Mouse (Mus musculus): ENCODE measurements around the gene Mrps15. TPM values are rescaled to one million over a fixed set of nuclear protein-coding genes. Genes with fewer than 3 reads are reported as not detected.

The Mrps15 gene
- 122 and 130 TPM in 2 replicates for polyA plus RNA-seq (2015; fragmentation: Nextera tagmentation; extraction: Ambion mirVana)

- Histone ChIP-seq H3K4me2 (replicated peaks) (peak within 1 kb of the TSS; percentile 80), H3K27me3 (no peaks in the 10 kb centered on the region), H3K27ac (peak within 1 kb of the TSS; percentile 80), H3K4me3 (replicated peaks) (peak within 1 kb of the TSS; percentile 95), H3K9me3 (no peaks in the 10 kb centered on the region), H3K36me3 (peaks cover 31% of the 10 kb centered on the region), H3K4me1 (replicated peaks) (peaks cover 16% of the 10 kb centered on the region), H3K9ac (replicated peaks) (peak within 1 kb of the TSS; percentile 83)
- ATAC-seq, result peak; percentile 96
- WGBS, result under 1% methylated on average over 56 of the region's 56 CpGs
Measured at GRCm38 (mm10) chr4:126046851-126047585, at the start of gene Mrps15. Mrps15 (plus strand) TSS chr4:126046925.

DNA sequence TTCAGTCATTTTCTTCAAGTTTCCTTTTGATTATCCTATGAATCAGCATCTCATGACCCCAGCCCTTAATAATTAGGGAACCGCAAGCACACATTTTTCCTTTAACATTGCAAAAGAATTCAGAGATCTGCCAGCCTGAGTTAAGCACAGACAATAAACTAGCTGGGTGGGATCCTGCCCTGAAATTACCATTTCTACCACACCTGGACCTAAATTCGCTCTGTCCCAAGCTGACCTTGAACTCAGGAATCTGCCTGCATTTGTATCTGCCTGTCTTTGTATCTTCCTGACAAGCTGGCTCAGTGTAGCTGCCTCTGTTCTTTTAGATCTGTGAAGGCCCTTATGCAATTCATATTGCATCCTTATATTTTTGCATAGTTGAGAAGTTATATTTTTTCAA, 48.9 kb upstream of the Mrps15 start:
- no peaks in the 10 kb centered on the region for H3K27me3 ChIP-seq
- no peaks in the 10 kb centered on the region for H3K4me1 ChIP-seq (replicated peaks)
- ATAC-seq, result no peak
- H3K4me3 ChIP-seq (replicated peaks), result no peak overlapping the region
- WGBS, result 94% methylated on average over 2 of the region's 2 CpGs
- peaks cover 24% of the 10 kb centered on the region for H3K9me3 ChIP-seq
- H3K27ac ChIP-seq, result no peak overlapping the region
- no peaks in the 10 kb centered on the region for H3K36me3 ChIP-seq
- no peak overlapping the region for H3K4me2 ChIP-seq (replicated peaks)
- H3K9ac ChIP-seq (replicated peaks), result no peak overlapping the region

GRCm38 (mm10) chr4:126001311-126002199, 45.2 kb upstream of the Mrps15 start:
- WGBS, result 89% methylated on average over 12 of the region's 12 CpGs
- no peak overlapping the region for H3K4me3 ChIP-seq (replicated peaks)
- no peak for ATAC-seq
- H3K27me3 ChIP-seq, result no peaks in the 10 kb centered on the region
- H3K9ac ChIP-seq (replicated peaks), result no peak overlapping the region
- no peaks in the 10 kb centered on the region for H3K4me1 ChIP-seq (replicated peaks)
- H3K27ac ChIP-seq, result no peak overlapping the region
- H3K4me2 ChIP-seq (replicated peaks), result no peak overlapping the region
- H3K36me3 ChIP-seq, result no peaks in the 10 kb centered on the region
- peaks cover 22% of the 10 kb centered on the region for H3K9me3 ChIP-seq

- no peak overlapping the region for H3K9ac ChIP-seq (replicated peaks)
- H3K27ac ChIP-seq, result no peak overlapping the region
- no peak for ATAC-seq
- H3K9me3 ChIP-seq, result no peaks in the 10 kb centered on the region
- no peak overlapping the region for H3K4me3 ChIP-seq (replicated peaks)
- H3K27me3 ChIP-seq, result no peaks in the 10 kb centered on the region
- 86% methylated on average over 7 of the region's 7 CpGs for WGBS
- no peaks in the 10 kb centered on the region for H3K36me3 ChIP-seq
- H3K4me2 ChIP-seq (replicated peaks), result no peak overlapping the region
- H3K4me1 ChIP-seq (replicated peaks), result no peaks in the 10 kb centered on the region
Measured at GRCm38 (mm10) chr4:126017676-126018332, 28.9 kb upstream of the Mrps15 start.

DNA sequence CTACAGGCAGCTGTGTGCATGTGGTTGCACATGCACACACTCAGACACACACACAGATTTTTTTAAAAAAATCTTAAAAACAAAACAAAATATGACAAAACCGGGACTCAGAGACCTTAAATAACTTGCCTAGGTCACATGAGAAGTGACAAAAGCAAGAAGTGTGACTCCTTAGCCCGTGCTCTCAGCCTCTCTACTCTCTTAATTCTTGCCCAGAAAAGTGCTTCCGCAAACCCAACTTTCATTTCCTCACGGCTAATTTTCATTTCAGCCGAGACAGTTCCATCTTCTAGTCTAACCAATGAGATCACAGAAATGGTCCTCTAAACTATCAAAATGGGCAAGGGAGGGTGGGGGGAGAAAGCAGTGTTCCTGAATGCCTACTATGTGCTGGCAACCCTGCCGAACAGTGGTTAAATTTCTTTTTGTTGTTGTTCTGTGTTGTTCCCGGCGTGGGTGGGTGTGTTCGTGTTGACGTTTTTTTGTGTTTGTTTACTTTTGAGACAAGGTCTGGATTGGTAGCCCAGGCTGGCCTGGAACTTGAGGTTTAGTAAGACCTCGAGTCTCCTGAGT, 27.7 kb upstream of the Mrps15 start:
- no peak for ATAC-seq

GRCm38 (mm10) chr4:126024303-126024900, 22.3 kb upstream of the Mrps15 start, which contains the start of gene Csf3r:
Csf3r (plus strand) TSS chr4:126024550.
- Histone ChIP-seq H3K4me3 (replicated peaks) (no peak within 1 kb of the TSS), H3K4me2 (replicated peaks) (no peak within 1 kb of the TSS), H3K36me3 (no peaks in the 10 kb centered on the region), H3K4me1 (replicated peaks) (no peaks in the 10 kb centered on the region), H3K9ac (replicated peaks) (no peak within 1 kb of the TSS), H3K27ac (no peak within 1 kb of the TSS), H3K9me3 (no peaks in the 10 kb centered on the region), H3K27me3 (no peaks in the 10 kb centered on the region)
- no peak for ATAC-seq
- WGBS, result 59% methylated on average over 16 of the region's 16 CpGs

More for the DNA sequence above, 27.7 kb upstream of the Mrps15 start:
- Histone ChIP-seq H3K27me3 (no peaks in the 10 kb centered on the region), H3K9me3 (no peaks in the 10 kb centered on the region), H3K4me3 (replicated peaks) (no peak overlapping the region), H3K4me2 (replicated peaks) (no peak overlapping the region), H3K27ac (no peak overlapping the region), H3K9ac (replicated peaks) (no peak overlapping the region), H3K36me3 (no peaks in the 10 kb centered on the region), H3K4me1 (replicated peaks) (no peaks in the 10 kb centered on the region)
- 84% methylated on average over 11 of the region's 11 CpGs for WGBS

- Histone ChIP-seq H3K4me1 (replicated peaks) (no peaks in the 10 kb centered on the region), H3K27ac (no peak overlapping the region), H3K9ac (replicated peaks) (no peak overlapping the region), H3K9me3 (no peaks in the 10 kb centered on the region), H3K4me2 (replicated peaks) (no peak overlapping the region), H3K27me3 (no peaks in the 10 kb centered on the region), H3K36me3 (no peaks in the 10 kb centered on the region), H3K4me3 (replicated peaks) (no peak overlapping the region)
- 96% methylated on average over 5 of the region's 5 CpGs for WGBS
- no peak for ATAC-seq
Measured at GRCm38 (mm10) chr4:126025801-126026200, 20.9 kb upstream of the Mrps15 start.

DNA sequence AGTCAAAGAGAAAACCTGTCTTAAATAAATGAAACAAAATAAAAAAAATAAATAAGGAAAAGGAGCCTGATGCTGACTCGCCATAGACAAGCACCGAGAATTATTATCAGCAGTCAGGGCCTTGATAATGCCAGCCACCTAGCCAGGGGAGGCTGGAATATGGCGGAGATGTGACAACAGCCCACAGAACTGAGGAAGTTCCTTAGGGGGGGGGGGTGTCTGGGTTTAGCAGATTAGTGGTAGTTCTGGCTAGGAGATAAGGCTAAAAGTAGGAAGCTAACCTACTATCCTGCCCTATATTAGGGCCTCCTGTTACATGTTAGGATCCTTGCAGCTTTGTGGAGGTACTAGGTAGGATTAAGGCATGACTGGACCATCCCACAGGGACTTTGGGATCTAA, 18.7 kb upstream of the Mrps15 start:
- no peaks in the 10 kb centered on the region for H3K36me3 ChIP-seq
- no peaks in the 10 kb centered on the region for H3K27me3 ChIP-seq
- no peaks in the 10 kb centered on the region for H3K4me1 ChIP-seq (replicated peaks)
- WGBS, result 90% methylated on average over 3 of the region's 3 CpGs
- H3K9me3 ChIP-seq, result no peaks in the 10 kb centered on the region
- no peak overlapping the region for H3K4me2 ChIP-seq (replicated peaks)
- no peak for ATAC-seq
- no peak overlapping the region for H3K27ac ChIP-seq
- no peak overlapping the region for H3K9ac ChIP-seq (replicated peaks)
- no peak overlapping the region for H3K4me3 ChIP-seq (replicated peaks)

DNA sequence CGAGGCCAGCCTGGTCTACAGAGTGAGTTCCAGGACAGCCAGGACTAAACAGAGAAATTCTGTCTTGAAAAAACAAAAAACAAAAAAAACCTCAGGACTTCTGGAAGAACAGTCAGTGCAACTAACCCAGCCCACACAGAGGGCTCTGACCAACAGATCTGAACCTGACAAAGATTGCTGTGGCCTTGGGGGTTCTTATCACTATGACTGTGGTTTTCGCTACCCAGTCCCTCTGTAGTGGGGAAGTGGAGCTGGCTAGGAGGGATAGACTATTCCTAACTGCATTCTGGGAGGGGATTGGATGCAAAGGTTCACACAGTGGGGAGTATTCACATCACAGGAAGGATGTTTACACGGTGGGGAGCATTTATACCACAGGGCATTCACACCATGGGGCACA, 17.7 kb upstream of the Mrps15 start:
- Histone ChIP-seq H3K4me2 (replicated peaks) (no peak overlapping the region), H3K4me1 (replicated peaks) (no peaks in the 10 kb centered on the region), H3K9ac (replicated peaks) (no peak overlapping the region), H3K27ac (no peak overlapping the region), H3K27me3 (no peaks in the 10 kb centered on the region), H3K9me3 (no peaks in the 10 kb centered on the region), H3K36me3 (no peaks in the 10 kb centered on the region), H3K4me3 (replicated peaks) (no peak overlapping the region)
- 75% methylated on average over 3 of the region's 3 CpGs for WGBS
- no peak for ATAC-seq

GRCm38 (mm10) chr4:126030705-126031104, 16.0 kb upstream of the Mrps15 start:
- Histone ChIP-seq H3K4me2 (replicated peaks) (no peak overlapping the region), H3K9ac (replicated peaks) (no peak overlapping the region), H3K4me3 (replicated peaks) (no peak overlapping the region), H3K27ac (no peak overlapping the region), H3K36me3 (no peaks in the 10 kb centered on the region), H3K27me3 (no peaks in the 10 kb centered on the region), H3K4me1 (replicated peaks) (no peaks in the 10 kb centered on the region), H3K9me3 (no peaks in the 10 kb centered on the region)
- WGBS, result 78% methylated on average over 5 of the region's 5 CpGs
- no peak for ATAC-seq

- no peak for ATAC-seq
Measured at GRCm38 (mm10) chr4:126035413-126035812, 11.3 kb upstream of the Mrps15 start.

More at GRCm38 (mm10) chr4:126035413-126035812, 11.3 kb upstream of the Mrps15 start:
- Histone ChIP-seq H3K9me3 (no peaks in the 10 kb centered on the region), H3K27ac (no peak overlapping the region), H3K4me1 (replicated peaks) (no peaks in the 10 kb centered on the region), H3K27me3 (no peaks in the 10 kb centered on the region), H3K36me3 (no peaks in the 10 kb centered on the region), H3K4me3 (replicated peaks) (no peak overlapping the region), H3K4me2 (replicated peaks) (no peak overlapping the region), H3K9ac (replicated peaks) (no peak overlapping the region)
- WGBS, result 84% methylated on average over 5 of the region's 5 CpGs
